Mouse (Mus musculus) C2C12 (cell line): ENCODE data around the gene Arhgef12.

Experiments used
- CEBPB ChIP-seq: IDR thresholded peaks from one replicate; pipeline ENCODE4 v1.6.1; 2011; ENCODE audit warnings: low read depth, mild to moderate bottlenecking, control low read depth, moderate library complexity
- CTCF ChIP-seq: IDR thresholded peaks from one replicate; pipeline ENCODE4 v1.5.1; 2011; ENCODE audit not compliant: control insufficient read depth, insufficient read depth, insufficient read length
- MAX ChIP-seq: IDR thresholded peaks from one replicate; pipeline ENCODE4 v1.6.1; 2011; ENCODE audit warnings: mild to moderate bottlenecking, control low read depth

GRCm38 (mm10) chr9:42942148-42942547 is 164.9 kb downstream of the Arhgef12 start:
- no peak for TF ChIP-seq CTCF
- TF ChIP-seq CEBPB, result no peak
- TF ChIP-seq MAX, result no peak
